In genomic region chr7:112216720-112217119, GRCm38 (mm10) we compare ENCODE assay signal across 13 mouse cellular contexts. TPM values are rescaled to one million over a fixed set of nuclear protein-coding genes. Genes with fewer than 3 reads are reported as not detected.
A peak's percentile ranks its signal among the peaks of the same experiment; 100 is the strongest.
DNase-seq lines count a peak whose midpoint lies in the region; ATAC-seq and TF ChIP-seq lines count a peak whose summit lies in the region.
"Had no signal": no experiment of that assay in that cellular context is flagged by ENCODE, and none has a peak within 500 bp of the region (broad histone marks: within the 10 kb centered on the region; RNA-seq: fewer than 3 reads in every experiment).

No protein-coding gene starts in this region.

- peak; percentile 53 to 68 for DNase-seq in heart, adult 2 months
- no peak for DNase-seq in heart, postnatal 36 days
- no peak for DNase-seq in CH12.LX (ENCODE audit: extremely low read depth)
- DNase-seq in heart, adult 9 months (ENCODE audit: low spot score in 2 of 2): peak; percentile 64 to 70
- no peak for DNase-seq in frontal cortex, postnatal 14 days (ENCODE audit: low spot score in 2 of 2)
- no peak for DNase-seq in left cerebral cortex, adult 2 months (ENCODE audit: extremely low spot score in 1 of 2, low spot score in 2 of 2)
- DNase-seq: cerebellum, postnatal 36 days; right cerebral cortex, postnatal 25 days; thymus, adult 18-20 months had no signal

- 39% methylated on average over 5 of the region's 5 CpGs for WGBS in heart, adult 2 months
- WGBS in intestine, embryonic 16.5 days: 46% methylated on average over 5 of the region's 5 CpGs
- WGBS in neural tube, embryonic 15.5 days: 77% methylated on average over 5 of the region's 5 CpGs

- peak overlapping the region; percentile 9; the same call in 1 of the 2 replicates for H3K4me3 ChIP-seq in heart, adult 2 months
- H3K4me3 ChIP-seq in CH12.LX (replicated peaks in 1 of 3; ENCODE audit: low read depth in 2 of 3, low read length in 2 of 3, poor library complexity in 1 of 3): no peak overlapping the region
- H3K4me3 ChIP-seq in intestine, embryonic 16.5 days (ENCODE audit: low read length): no peak overlapping the region
- H3K4me3 ChIP-seq in neural tube, embryonic 15.5 days (replicated peaks): no peak overlapping the region
- no peak overlapping the region for H3K4me3 ChIP-seq in left cerebral cortex, adult 2 months
- H3K4me3 ChIP-seq: hindbrain, embryonic 13.5 days; limb, embryonic 10.5 days had no signal

- in situ Hi-C loops in CH12.LX (cut with MboI; ENCODE audit: low pct_ligation_motif_present, low pct_unique_long_range_greater_than_20kb, low sequenced_read_pairs): no loop called here

- intact Hi-C loops in heart, adult 2 months (cut with DNase I): loop anchor here (1.0 to 2.0 kb wide), 2 partner anchors 32 to 64 kb away; no protein-coding TSS in a partner anchor
- intact Hi-C loops in heart, postnatal 36 days (cut with DNase I): no loop called here
- intact Hi-C loops in left cerebral cortex, adult 2 months (cut with DNase I): no loop called here

- dilution Hi-C loops in CH12.LX (cut with MboI; ENCODE audit: extremely low pct_ligation_motif_present, extremely low pct_unique_long_range_greater_than_20kb, low sequenced_read_pairs): no loop called here

- TF ChIP-seq EP300 in heart, adult 2 months (IDR thresholded peaks at IDR 0.05; ENCODE audit: insufficient read depth, low read depth, low read length): peak; percentile 69; the same call in 1 of the 2 replicates
- no peak for TF ChIP-seq EP300 in CH12.LX (IDR thresholded peaks at IDR 0.05; ENCODE audit: low read length)

- no peaks in the 10 kb centered on the region for H3K27me3 ChIP-seq in heart, adult 2 months (ENCODE audit: control insufficient read depth, insufficient read depth, low read length)
- peaks cover 29% of the 10 kb centered on the region for H3K27me3 ChIP-seq in CH12.LX (replicated peaks)
- no peaks in the 10 kb centered on the region for H3K27me3 ChIP-seq in intestine, embryonic 16.5 days (replicated peaks; ENCODE audit: control insufficient read depth, insufficient read depth, low read length)
- no peaks in the 10 kb centered on the region; the same call in 1 of the 2 replicates for H3K27me3 ChIP-seq in neural tube, embryonic 15.5 days (replicated peaks)

- H3K9ac ChIP-seq in heart, adult 2 months (ENCODE audit: low read depth, low read length): no peak overlapping the region
- no peak overlapping the region for H3K9ac ChIP-seq in CH12.LX (ENCODE audit: insufficient read depth, low read depth)
- no peak overlapping the region for H3K9ac ChIP-seq in intestine, embryonic 16.5 days (ENCODE audit: low read depth, low read length)
- H3K9ac ChIP-seq in neural tube, embryonic 15.5 days (replicated peaks): no peak overlapping the region
- H3K9ac ChIP-seq: hindbrain, embryonic 13.5 days had no signal

- H3K4me2 ChIP-seq in CH12.LX (ENCODE audit: insufficient read depth, low read depth, poor library complexity, severe bottlenecking): peak overlapping the region; percentile 62
- H3K4me2 ChIP-seq in intestine, embryonic 16.5 days (ENCODE audit: low read depth, low read length): no peak overlapping the region
- no peak overlapping the region for H3K4me2 ChIP-seq in neural tube, embryonic 15.5 days
- H3K4me2 ChIP-seq: hindbrain, embryonic 13.5 days had no signal

- no peaks in the 10 kb centered on the region for H3K36me3 ChIP-seq in heart, adult 2 months (ENCODE audit: control insufficient read depth, insufficient read depth, low read length)
- no peaks in the 10 kb centered on the region for H3K36me3 ChIP-seq in CH12.LX (replicated peaks in 1 of 2; ENCODE audit: control insufficient read depth in 1 of 2, insufficient read depth in 1 of 2, low read length in 1 of 2)
- H3K36me3 ChIP-seq in intestine, embryonic 16.5 days (ENCODE audit: control insufficient read depth, insufficient read depth, low read length): no peaks in the 10 kb centered on the region
- H3K36me3 ChIP-seq in neural tube, embryonic 15.5 days: no peaks in the 10 kb centered on the region
- H3K36me3 ChIP-seq: hindbrain, embryonic 13.5 days; limb, embryonic 10.5 days had no signal

- no peaks in the 10 kb centered on the region for H3K79me2 ChIP-seq in heart, adult 2 months (replicated peaks; ENCODE audit: control insufficient read depth, insufficient read depth, low read length)
- no peaks in the 10 kb centered on the region for H3K79me2 ChIP-seq in CH12.LX (replicated peaks; ENCODE audit: control insufficient read depth, extremely low read depth, insufficient read depth, poor library complexity, severe bottlenecking)

- peak; percentile 47 for ATAC-seq in intestine, embryonic 16.5 days
- ATAC-seq in neural tube, embryonic 15.5 days (ENCODE audit: low FRiP score): no peak

- no peak for TF ChIP-seq RAD21 in CH12.LX (IDR thresholded peaks at IDR 0.05; ENCODE audit: low read depth, low read length)

- peaks cover 13% of the 10 kb centered on the region for H3K4me1 ChIP-seq in heart, adult 2 months (ENCODE audit: control insufficient read depth, insufficient read depth, low read length)
- peaks cover 0 to 11% of the 10 kb centered on the region in 2 experiments; a peak in 2 of 4 replicates for H3K4me1 ChIP-seq in CH12.LX (ENCODE audit: control insufficient read depth in 1 of 2, insufficient read depth in 2 of 2)
- H3K4me1 ChIP-seq in intestine, embryonic 16.5 days (ENCODE audit: control insufficient read depth, insufficient read depth, low read length): peaks cover 18% of the 10 kb centered on the region
- peaks cover 13% of the 10 kb centered on the region for H3K4me1 ChIP-seq in neural tube, embryonic 15.5 days

- peak overlapping the region; percentile 70 for H3K27ac ChIP-seq in heart, adult 2 months
- H3K27ac ChIP-seq in CH12.LX (ENCODE audit: insufficient read depth, low read depth): no peak overlapping the region
- H3K27ac ChIP-seq in intestine, embryonic 16.5 days (ENCODE audit: low read length): peak overlapping the region; percentile 33
- no peak overlapping the region for H3K27ac ChIP-seq in neural tube, embryonic 15.5 days (replicated peaks)
- no peak overlapping the region for H3K27ac ChIP-seq in left cerebral cortex, adult 2 months
- H3K27ac ChIP-seq: hindbrain, embryonic 13.5 days; limb, embryonic 10.5 days had no signal

- H3K9me3 ChIP-seq in CH12.LX (replicated peaks; ENCODE audit: low read length): peaks cover 10% of the 10 kb centered on the region
- no peaks in the 10 kb centered on the region for H3K9me3 ChIP-seq in intestine, embryonic 16.5 days (ENCODE audit: control insufficient read depth, low read length)
- no peaks in the 10 kb centered on the region for H3K9me3 ChIP-seq in neural tube, embryonic 15.5 days (replicated peaks)
- H3K9me3 ChIP-seq: hindbrain, embryonic 13.5 days; limb, embryonic 10.5 days had no signal

- TF ChIP-seq CTCF in heart, adult 2 months (IDR thresholded peaks at IDR 0.05): no peak
- TF ChIP-seq CTCF in CH12.LX (conservative IDR thresholded peaks at IDR 0.05 in 1 of 2, IDR thresholded peaks at IDR 0.05 in 1 of 2; ENCODE audit: low read depth in 2 of 2, low read length in 2 of 2): no peak
- no peak for TF ChIP-seq CTCF in left cerebral cortex, adult 2 months (IDR thresholded peaks at IDR 0.05)

- no peak for TF ChIP-seq POLR2A in heart, adult 2 months (IDR thresholded peaks at IDR 0.05; ENCODE audit: insufficient read depth, low read depth, low read length)
- no peak for TF ChIP-seq POLR2A in CH12.LX (IDR thresholded peaks at IDR 0.05; ENCODE audit: low read depth, low read length)

TF ChIP-seq in CH12.LX, 34 proteins besides CTCF, POLR2A, EP300 and RAD21:
- TF ChIP-seq ZC3H11A (IDR thresholded peaks at IDR 0.05; ENCODE audit: low read depth, low read length) (no peak), TBP (conservative IDR thresholded peaks at IDR 0.05; ENCODE audit: low read depth, low read length) (no peak), SMC3 (IDR thresholded peaks at IDR 0.05; ENCODE audit: low read depth, low read length) (no peak), MAZ (IDR thresholded peaks at IDR 0.05; ENCODE audit: low read depth, low read length) (no peak), MYC (IDR thresholded peaks at IDR 0.05; ENCODE audit: low read depth, low read length) (no peak), GABPA (IDR thresholded peaks at IDR 0.05; ENCODE audit: insufficient replicate concordance, low read depth, low read length) (no peak), E2F4 (IDR thresholded peaks at IDR 0.05; ENCODE audit: insufficient replicate concordance, low read depth, low read length) (no peak), IRF4 (IDR thresholded peaks at IDR 0.05; ENCODE audit: low read depth, low read length) (no peak), ZKSCAN1 (IDR thresholded peaks at IDR 0.05; ENCODE audit: borderline replicate concordance, low read depth, low read length) (no peak), JUND (conservative IDR thresholded peaks at IDR 0.05; ENCODE audit: low read depth, low read length) (no peak)

RNA-seq across cellular contexts. Expression of gene Mical2, which starts 8.9 kb away (rescaled TPM):
- total RNA-seq in heart, adult 2 months (2021): 10 to 100 TPM; 87.7 to 89.1 TPM
- polyA plus RNA-seq in heart, adult 2 months (2012; rRNA removed): 44.8 and 53.7 TPM in 2 replicates
- total RNA-seq in heart, postnatal 36 days (2021): 100 to 1,000 TPM in 1 of 2 experiments, 10 to 100 TPM in 1; 80.8 to 101 TPM
- not detected in 2 replicates for total RNA-seq in CH12.LX (2012; rRNA removed)
- not detected in 2 replicates for total RNA-seq in CH12.LX (2014; rRNA removed)
- not detected in 2 replicates for polyA plus RNA-seq in CH12.LX (2012; ENCODE audit: insufficient read length, low read depth)
- polyA plus RNA-seq in intestine, embryonic 16.5 days (2015; fragmentation: Nextera tagmentation; extraction: Ambion mirVana): 18.3 and 19.0 TPM in 2 replicates
- 3.9 and 6.2 TPM in 2 replicates for polyA plus RNA-seq in neural tube, embryonic 15.5 days (2015; fragmentation: Nextera tagmentation; extraction: Ambion mirVana)
- 100 to 1,000 TPM; 652 to 703 TPM for total RNA-seq in left cerebral cortex, adult 2 months (2021)

RNA-seq across cellular contexts. Expression of gene Dkk3, which starts 57.9 kb away (rescaled TPM):
- total RNA-seq in heart, adult 2 months (2021): 10 to 100 TPM; 45.1 to 45.7 TPM
- 48.3 and 52.1 TPM in 2 replicates for polyA plus RNA-seq in heart, adult 2 months (2012; rRNA removed)
- total RNA-seq in heart, postnatal 36 days (2021): 10 to 100 TPM; 35.5 to 43.5 TPM
- total RNA-seq in CH12.LX (2012; rRNA removed) (0.38 and 0.59 TPM in 2 replicates), CH12.LX (2014; rRNA removed) (0.55 and 0.62 TPM in 2 replicates)
- polyA plus RNA-seq in CH12.LX (2012; ENCODE audit: insufficient read length, low read depth): 0.48 and 0.54 TPM in 2 replicates
- 26.1 and 26.7 TPM in 2 replicates for polyA plus RNA-seq in intestine, embryonic 16.5 days (2015; fragmentation: Nextera tagmentation; extraction: Ambion mirVana)
- polyA plus RNA-seq in neural tube, embryonic 15.5 days (2015; fragmentation: Nextera tagmentation; extraction: Ambion mirVana): 28.9 and 32.9 TPM in 2 replicates
- total RNA-seq in left cerebral cortex, adult 2 months (2021): 100 to 1,000 TPM; 164 to 198 TPM

Comparison
In these comparisons a context has a peak if more than half of its experiments do, and no peak if none do; other contexts are left out.
1. DNase-seq: peak in heart, adult 2 months (2 of 2) and heart, adult 9 months (2 of 2); none in heart, postnatal 36 days (0 of 2), CH12.LX (single experiment), frontal cortex, postnatal 14 days (0 of 2) and left cerebral cortex, adult 2 months (0 of 2).
2. H3K27ac ChIP-seq: peak in heart, adult 2 months (single experiment) and intestine, embryonic 16.5 days (single experiment); none in CH12.LX (single experiment), neural tube, embryonic 15.5 days (single experiment) and left cerebral cortex, adult 2 months (single experiment).
3. RNA of gene Mical2, which starts 8.9 kb away (total RNA-seq): 652 to 703 TPM in left cerebral cortex, adult 2 months, 80.8 to 101 TPM in heart, postnatal 36 days and 87.7 to 89.1 TPM in heart, adult 2 months; not detected in CH12.LX; every median in the first group is over 10 times any median in the second.
4. RNA of gene Dkk3, which starts 57.9 kb away (total RNA-seq): 164 to 198 TPM in left cerebral cortex, adult 2 months, 45.1 to 45.7 TPM in heart, adult 2 months and 35.5 to 43.5 TPM in heart, postnatal 36 days; 0.38 to 0.62 TPM in CH12.LX; every median in the first group is over 10 times any median in the second.